Mouse (Mus musculus) testis, postnatal 10 days (tissue): ENCODE results near the gene Actr6.
"Not testable (repeated sequence)": the region's sequence is repeated elsewhere in the genome, so short reads cannot be mapped to it uniquely, and the experiment has no call there.

Experiments used
- DNase-seq: peaks from one replicate; pipeline ENCODE4 v3.0.0; 2021; ENCODE audit warnings: low spot score

Actr6 gene

GRCm38 (mm10) chr10:89679448-89679847, 52.6 kb downstream of the Actr6 start:
- DNase-seq: no peak

- no peak for DNase-seq
Measured at GRCm38 (mm10) chr10:89678054-89678453, 54.0 kb downstream of the Actr6 start.

- DNase-seq: no peak
Measured at GRCm38 (mm10) chr10:89676609-89677008, 55.5 kb downstream of the Actr6 start.

GRCm38 (mm10) chr10:89670371-89670770, 61.7 kb downstream of the Actr6 start:
- DNase-seq: not testable (repeated sequence)

- no peak for DNase-seq
Measured at GRCm38 (mm10) chr10:89667571-89667970, 64.5 kb downstream of the Actr6 start.

GRCm38 (mm10) chr10:89665679-89666078, 66.4 kb downstream of the Actr6 start:
- DNase-seq: no peak

GRCm38 (mm10) chr10:89664977-89665645, 67.0 kb downstream of the Actr6 start:
- no peak for DNase-seq
